Mouse (Mus musculus): ENCODE results near the gene Hirip3.
"Not testable (repeated sequence)": the region's sequence is repeated elsewhere in the genome, so short reads cannot be mapped to it uniquely, and the experiment has no call there.

Gene Hirip3

DNA sequence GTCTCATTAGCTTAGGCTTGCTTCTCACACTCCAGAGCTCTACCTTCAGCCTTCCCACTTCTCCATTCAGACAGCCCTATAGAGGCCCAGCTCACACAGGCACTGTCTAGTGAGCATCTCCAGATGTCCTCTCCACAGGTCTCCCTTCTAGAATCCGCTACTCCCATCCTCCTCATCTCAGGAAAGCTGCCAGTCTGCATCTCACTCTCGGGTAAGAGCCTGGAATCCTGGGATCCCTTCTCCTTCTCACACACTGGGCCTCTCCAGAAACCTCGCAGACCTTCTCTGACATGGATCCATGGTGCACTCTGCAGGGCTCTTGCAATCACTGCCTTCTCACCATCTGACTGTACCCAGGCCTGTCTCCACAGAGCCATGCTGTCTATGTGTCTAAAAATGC is 6.1 kb upstream of the Hirip3 start:
- no peak for DNase-seq (ENCODE audit: low spot score)

DNA sequence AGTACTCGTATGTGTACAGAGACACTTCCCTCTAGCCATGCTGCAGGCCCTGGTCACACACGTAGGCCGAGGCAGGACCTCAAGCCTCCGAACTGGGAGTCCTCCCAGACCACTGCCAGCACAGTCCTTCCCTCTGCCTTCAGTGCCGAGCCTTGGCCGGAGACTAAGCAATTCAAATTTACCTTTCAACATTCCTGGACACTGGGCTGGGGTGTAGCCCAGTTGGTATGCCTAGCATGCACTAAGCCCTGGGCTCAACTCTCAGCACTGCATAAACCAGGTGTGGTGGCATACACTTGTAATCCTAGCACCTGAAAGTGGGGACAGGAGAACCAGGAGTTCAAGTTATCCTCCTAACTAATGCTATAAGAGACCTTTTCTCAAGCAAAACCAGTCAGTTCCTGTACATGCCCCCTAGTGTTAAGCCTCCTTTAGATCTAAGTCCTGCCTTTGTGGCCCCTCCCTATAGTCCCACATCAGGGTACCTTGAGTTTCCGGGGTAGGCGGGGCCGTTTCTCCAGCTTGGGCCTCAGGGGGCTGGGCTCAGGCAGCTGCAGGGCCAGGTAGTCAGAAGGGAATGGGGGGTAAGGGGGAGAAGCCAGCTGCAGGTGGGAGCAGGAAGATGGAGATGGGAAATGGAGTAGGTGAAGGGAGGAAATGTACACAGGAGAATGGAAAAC is 4.9 kb upstream of the Hirip3 start:
- no peak for DNase-seq (ENCODE audit: low spot score)

GRCm38 (mm10) chr7:126860987-126861386 is 785 bp upstream of the Hirip3 start:
- no peak for DNase-seq (ENCODE audit: low spot score)

GRCm38 (mm10) chr7:126862147-126862784 is 494 bp downstream of the Hirip3 start, which contains the start of gene Ino80e:
Ino80e (minus strand) TSS chr7:126862377.
- peak; percentile 99 for DNase-seq (ENCODE audit: low spot score)

- DNase-seq (ENCODE audit: low spot score): no peak
Observed at GRCm38 (mm10) chr7:126863791-126864190, 2.0 kb downstream of the Hirip3 start.

- no peak for DNase-seq (ENCODE audit: low spot score)
Observed at GRCm38 (mm10) chr7:126867534-126867933, 5.8 kb downstream of the Hirip3 start.

DNA sequence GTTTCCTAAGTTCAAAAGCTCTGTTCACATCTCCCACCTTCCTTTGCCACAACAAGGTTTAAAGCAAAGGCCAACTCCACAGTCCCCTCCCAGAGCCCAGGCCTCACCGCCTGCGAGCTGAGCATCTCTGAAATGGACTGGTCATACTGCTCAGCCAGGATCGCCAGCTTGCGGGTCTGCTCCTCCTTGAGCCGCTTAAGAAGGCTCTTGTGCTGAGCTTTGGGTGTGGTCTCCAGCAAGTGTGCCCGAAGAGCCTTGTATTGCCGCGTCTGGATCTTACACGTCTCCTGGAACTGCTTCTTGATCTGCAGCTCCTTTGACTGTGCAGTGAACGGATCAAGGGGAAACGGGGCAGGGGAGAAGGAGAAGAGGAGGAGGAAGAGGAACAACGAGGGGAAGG is 6.2 kb downstream of the Hirip3 start:
- no peak for DNase-seq (ENCODE audit: low spot score)

GRCm38 (mm10) chr7:126869780-126870519 is 8.2 kb downstream of the Hirip3 start:
- DNase-seq (ENCODE audit: low spot score): no peak

DNA sequence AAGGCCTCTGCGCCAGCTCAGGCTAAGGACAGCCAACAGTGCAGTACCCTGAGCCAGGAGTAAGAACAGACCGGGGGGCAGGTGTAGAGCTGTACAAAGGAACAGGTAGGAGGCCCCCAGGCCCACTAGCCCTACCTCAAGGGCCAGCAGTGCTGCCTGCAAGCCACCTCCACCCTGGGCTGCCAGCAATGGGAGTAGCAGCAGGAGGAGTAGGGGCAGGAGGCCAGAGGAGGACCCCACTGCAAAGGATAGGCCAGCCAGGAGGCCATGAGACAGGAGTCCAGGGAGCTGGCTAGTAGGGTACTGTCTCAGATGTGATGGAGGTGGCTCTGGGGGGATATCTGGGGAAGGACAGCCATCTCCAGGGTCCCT is 8.7 kb downstream of the Hirip3 start:
- no peak for DNase-seq (ENCODE audit: low spot score)

DNA sequence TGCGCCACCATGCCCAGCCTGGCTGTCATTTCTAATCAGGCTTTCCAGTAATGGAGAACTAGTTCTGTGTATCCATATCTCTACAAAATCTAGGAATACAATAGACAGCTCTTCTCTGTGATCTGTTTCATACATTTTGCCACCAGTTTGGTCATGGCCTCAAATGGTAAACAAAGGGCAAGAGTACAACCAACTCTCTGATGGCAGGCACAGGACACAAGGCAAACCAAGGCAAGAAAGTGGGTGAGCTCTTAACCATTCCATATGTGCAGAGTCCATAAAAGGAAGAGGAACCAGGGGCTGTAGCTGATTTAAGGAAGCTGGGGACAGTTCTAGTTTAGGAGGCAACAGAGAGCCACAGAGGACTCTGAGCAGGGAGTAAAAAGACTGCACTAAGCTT is 15.5 kb downstream of the Hirip3 start:
- no peak for DNase-seq (ENCODE audit: low spot score)

- no peak for DNase-seq (ENCODE audit: low spot score)
Observed at GRCm38 (mm10) chr7:126881040-126881439, 19.3 kb downstream of the Hirip3 start.

- peak; percentile 13 for DNase-seq (ENCODE audit: low spot score)
Observed at GRCm38 (mm10) chr7:126883731-126884181, 22.0 kb downstream of the Hirip3 start.

- peak; percentile 99 for DNase-seq (ENCODE audit: low spot score)
Observed at GRCm38 (mm10) chr7:126884286-126885164, 22.8 kb downstream of the Hirip3 start, which contains the start of gene Taok2. Taok2 (minus strand) TSS chr7:126884703.

DNA sequence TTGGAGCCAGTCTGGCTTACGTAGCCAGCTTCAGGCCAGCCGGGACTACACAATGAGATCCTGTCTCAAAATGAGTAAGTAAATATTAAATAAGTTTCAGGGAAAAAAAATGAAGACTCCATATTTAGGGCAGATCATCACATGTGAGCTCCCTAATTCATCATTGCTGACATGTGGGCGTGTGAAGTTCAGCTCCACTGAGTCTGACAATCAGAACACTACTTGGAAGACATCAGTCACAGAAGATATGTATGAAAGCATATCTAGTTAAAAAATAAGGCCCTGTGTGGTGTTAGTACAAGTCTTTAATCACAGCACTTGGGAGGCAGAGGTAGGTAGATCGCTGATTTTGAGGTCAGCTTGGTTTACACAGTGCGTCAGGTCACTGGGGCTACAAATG is 25.5 kb downstream of the Hirip3 start:
- DNase-seq (ENCODE audit: low spot score): no peak

GRCm38 (mm10) chr7:126888852-126889251 is 27.1 kb downstream of the Hirip3 start:
- DNase-seq (ENCODE audit: low spot score): peak; percentile 18

GRCm38 (mm10) chr7:126896912-126897311 is 35.1 kb downstream of the Hirip3 start:
- no peak for DNase-seq (ENCODE audit: low spot score)

DNA sequence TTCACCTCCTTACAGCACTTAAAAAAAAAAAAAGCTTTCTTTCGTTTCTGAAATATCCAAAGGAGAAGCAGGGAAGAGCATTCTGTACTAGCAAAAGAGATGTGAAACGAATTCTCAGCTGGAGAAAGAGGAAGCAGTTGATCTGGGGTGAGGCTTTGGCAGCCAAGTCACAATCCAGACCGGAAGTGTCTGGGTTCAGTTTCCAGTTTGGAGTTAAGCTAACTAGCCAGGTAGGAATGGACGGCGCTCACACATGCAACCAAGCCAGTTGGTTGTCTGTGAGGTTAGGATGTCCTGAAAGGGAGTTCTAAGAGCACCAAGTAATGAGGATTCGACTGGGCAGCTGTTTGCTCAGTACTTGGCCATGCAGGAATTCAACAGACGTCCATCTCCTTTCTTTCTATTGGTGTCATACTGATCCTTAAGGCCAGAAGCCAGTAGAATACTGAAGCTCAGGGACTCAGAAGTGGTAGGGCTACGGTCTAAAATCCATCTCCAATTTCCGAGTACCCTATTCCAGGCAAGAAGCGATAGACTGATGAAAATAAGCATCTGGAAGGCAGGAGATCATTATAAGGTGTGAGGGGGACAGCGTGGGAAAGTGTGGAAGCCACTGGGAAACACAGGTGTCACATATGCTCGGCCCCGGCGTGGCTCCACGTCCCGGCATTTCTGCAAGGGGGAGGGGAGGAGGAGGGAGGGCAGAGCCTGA is 35.8 kb downstream of the Hirip3 start:
- DNase-seq (ENCODE audit: low spot score): no peak

GRCm38 (mm10) chr7:126898102-126898990 is 36.6 kb downstream of the Hirip3 start:
- peak; percentile 96 for DNase-seq (ENCODE audit: low spot score)

- not testable (repeated sequence) for DNase-seq (ENCODE audit: low spot score)
Observed at GRCm38 (mm10) chr7:126899781-126900180, 38.0 kb downstream of the Hirip3 start.

GRCm38 (mm10) chr7:126905590-126905989 is 43.8 kb downstream of the Hirip3 start:
- DNase-seq (ENCODE audit: low spot score): no peak
